Mouse (Mus musculus) intestine, embryonic 14.5 days (tissue): ENCODE measurements around the gene Cab39l. TPM values are rescaled to one million over a fixed set of nuclear protein-coding genes. Genes with fewer than 3 reads are reported as not detected.
"Not testable (repeated sequence)": the region's sequence is repeated elsewhere in the genome, so short reads cannot be mapped to it uniquely, and the experiment has no call there.

Source experiments
- ATAC-seq: fragments of 200-750 bp; cut with Nextera tagmentation; replicated peaks from 2 replicates; pipeline ENCODE4 v1.8.0; 2017; ENCODE audit warnings: low read depth, moderate number of reproducible peaks, moderate TSS enrichment, moderate library complexity; ENCODE audit not compliant: low FRiP score, low TSS enrichment
- DNase-seq: peaks from one replicate; pipeline ENCODE4 v3.0.0-alpha.2; 2018; ENCODE audit warnings: low spot score
- H3K27ac ChIP-seq: fragments of 300-500 bp; sonication (generic); 2 replicates; pipeline ENCODE4 v1.5.1; 2014; ENCODE audit warnings: low read depth, mild to moderate bottlenecking, control low read depth
- H3K27me3 ChIP-seq: fragments of 300-500 bp; sonication (generic); replicated peaks from 2 replicates; pipeline ENCODE4 v1.6.1; 2014; ENCODE audit warnings: low read length, control low read depth; ENCODE audit not compliant: control insufficient read depth, insufficient read depth
- H3K36me3 ChIP-seq: fragments of 300-500 bp; sonication (generic); 2 replicates; pipeline ENCODE4 v1.6.1; 2014; ENCODE audit warnings: low read length, control low read depth; ENCODE audit not compliant: control insufficient read depth, insufficient read depth
- H3K4me1 ChIP-seq: fragments of 300-500 bp; sonication (generic); replicated peaks from 2 replicates; pipeline ENCODE4 v1.6.1; 2014; ENCODE audit warnings: low read length, control low read depth, mixed read lengths; ENCODE audit not compliant: control insufficient read depth, insufficient read depth
- H3K4me2 ChIP-seq: fragments of 300-500 bp; sonication (generic); 2 replicates; pipeline ENCODE4 v1.6.1; 2014; ENCODE audit warnings: low read length
- H3K4me3 ChIP-seq: fragments of 300-500 bp; sonication (generic); 2 replicates; pipeline ENCODE4 v1.5.1; 2014; ENCODE audit warnings: low read depth, low read length, control low read depth, mixed read lengths
- H3K9ac ChIP-seq: fragments of 300-500 bp; sonication (generic); 2 replicates; pipeline ENCODE4 v1.6.1; 2014; ENCODE audit warnings: mild to moderate bottlenecking, low read length
- H3K9me3 ChIP-seq: fragments of 300-500 bp; sonication (generic); 2 replicates; pipeline ENCODE4 v1.6.1; 2016; ENCODE audit warnings: low read length, control low read depth; ENCODE audit not compliant: control insufficient read depth
- WGBS: fragments of 180-500 bp; shearing (Covaris S2); extraction: QIAGEN DNeasy Blood & Tissue Kit; methylation state at CpG from one replicate; pipeline ENCODE4 v1.1.7; 2014; 5-methylcytosine and 5-hydroxymethylcytosine counted together
- polyA plus RNA-seq: library from polyadenylated mRNA; unstranded; fragments of >200 nt; fragmentation: Nextera tagmentation; extraction: Ambion mirVana; gene quantifications from 2 replicates; pipeline ENCODE4 v1.2.1, GENCODE M21; 2014

Cab39l gene
- 36.2 and 39.7 TPM in 2 replicates for polyA plus RNA-seq

GRCm38 (mm10) chr14:59440558-59441471, at the start of gene Cab39l, which contains the start of gene Setdb2:
TSS of gene Cab39l (plus strand) at chr14:59440972.
TSS of gene Setdb2 (minus strand) at chr14:59440884.
- H3K4me2 ChIP-seq: peak within 1 kb of the TSS; percentile 90
- ATAC-seq (peak; percentile 99), DNase-seq (peak; percentile 93)
- H3K9ac ChIP-seq: peak within 1 kb of the TSS; percentile 93
- H3K9me3 ChIP-seq: no peaks in the 10 kb centered on the region
- no peaks in the 10 kb centered on the region for H3K36me3 ChIP-seq
- peaks cover 10% of the 10 kb centered on the region for H3K4me1 ChIP-seq
- H3K27ac ChIP-seq: peak within 1 kb of the TSS; percentile 82
- H3K4me3 ChIP-seq: peak within 1 kb of the TSS; percentile 87
- H3K27me3 ChIP-seq: no peaks in the 10 kb centered on the region
- under 1% methylated on average over 64 of the region's 66 CpGs for WGBS

DNA sequence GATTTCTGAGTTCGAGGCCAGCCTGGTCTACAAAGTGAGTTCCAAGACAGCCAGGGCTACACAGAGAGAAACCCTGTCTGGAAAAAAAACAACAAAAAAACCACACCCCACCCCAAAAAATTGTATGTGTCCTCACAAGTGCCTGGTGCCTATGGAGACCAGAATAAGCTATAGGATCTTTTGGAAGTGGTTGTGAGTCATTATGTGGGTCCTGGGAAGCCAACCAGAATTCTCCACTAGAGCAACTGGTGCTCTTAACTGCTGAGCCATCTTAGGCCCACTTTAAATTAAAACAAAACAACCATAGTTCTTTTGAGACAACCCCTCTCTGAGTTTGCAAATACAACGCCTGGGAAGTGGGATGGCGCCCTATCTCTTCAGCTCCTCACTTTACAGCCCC, 45.5 kb upstream of the Cab39l start, which contains the start of gene Phf11c:
TSS of gene Phf11c (minus strand) at position 101 of the 400 bp plus-strand sequence.
- Histone ChIP-seq H3K9ac (no peak within 1 kb of the TSS), H3K36me3 (no peaks in the 10 kb centered on the region; the same call in 1 of the 2 replicates), H3K27me3 (no peaks in the 10 kb centered on the region), H3K4me1 (no peaks in the 10 kb centered on the region), H3K27ac (no peak within 1 kb of the TSS), H3K4me2 (no peak within 1 kb of the TSS), H3K4me3 (no peak within 1 kb of the TSS), H3K9me3 (no peaks in the 10 kb centered on the region)
- no peak for ATAC-seq
- 81% methylated on average over 3 of the region's 3 CpGs for WGBS
- DNase-seq: no peak

DNA sequence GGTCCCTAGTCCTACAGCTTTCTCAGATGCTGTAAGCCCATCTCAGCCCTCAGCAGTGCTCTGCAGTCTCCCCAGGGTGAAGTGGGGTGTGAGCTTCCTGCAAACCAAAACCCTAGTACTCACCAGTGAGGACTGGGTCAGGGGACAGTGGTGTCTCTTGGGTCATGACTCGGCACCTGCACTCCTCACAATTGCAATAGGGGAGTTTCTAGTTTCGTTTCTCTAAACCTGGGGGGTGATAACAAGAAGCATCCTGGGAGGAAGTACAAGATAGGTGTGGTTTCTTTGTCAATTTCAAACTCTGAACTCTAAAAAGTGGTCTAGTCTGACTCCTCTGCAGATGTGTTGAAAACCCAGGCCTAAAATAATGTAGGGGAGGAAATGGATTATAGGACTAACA, 43.8 kb upstream of the Cab39l start:
- H3K4me1 ChIP-seq: no peaks in the 10 kb centered on the region
- H3K27ac ChIP-seq: no peak overlapping the region
- H3K36me3 ChIP-seq: peaks cover 4% of the 10 kb centered on the region
- 84% methylated on average over 2 of the region's 2 CpGs for WGBS
- no peaks in the 10 kb centered on the region for H3K9me3 ChIP-seq
- no peak overlapping the region for H3K4me3 ChIP-seq
- no peak overlapping the region for H3K9ac ChIP-seq
- H3K4me2 ChIP-seq: no peak overlapping the region
- no peaks in the 10 kb centered on the region for H3K27me3 ChIP-seq
- DNase-seq: no peak
- no peak for ATAC-seq

DNA sequence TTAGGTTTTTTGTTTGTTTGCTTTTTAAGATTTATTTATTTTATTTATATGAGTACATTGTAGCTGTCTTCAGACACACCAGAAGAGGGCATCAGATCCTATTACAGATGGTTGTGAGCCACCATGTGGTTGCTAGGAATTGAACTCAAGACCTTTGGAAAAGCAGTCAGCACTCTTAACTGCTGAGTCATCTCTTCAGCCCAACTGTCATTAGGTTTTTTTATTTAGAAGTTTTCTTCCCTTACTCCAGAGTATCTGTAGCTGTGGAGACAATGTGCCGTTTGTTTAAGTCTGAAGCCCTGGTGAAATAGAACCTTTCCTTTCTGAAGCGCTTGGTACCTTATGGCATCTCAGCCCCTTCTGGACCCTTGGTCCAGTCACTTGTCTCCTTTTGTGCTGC, 25.8 kb upstream of the Cab39l start:
- 89% methylated on average over 2 of the region's 2 CpGs for WGBS

GRCm38 (mm10) chr14:59418171-59418570, 22.6 kb upstream of the Cab39l start:
- no peak overlapping the region for H3K4me3 ChIP-seq
- no peaks in the 10 kb centered on the region for H3K9me3 ChIP-seq
- H3K36me3 ChIP-seq: peaks cover 37% of the 10 kb centered on the region
- ATAC-seq (no peak), DNase-seq (no peak)
- no peaks in the 10 kb centered on the region for H3K4me1 ChIP-seq
- 85% methylated on average over 4 of the region's 4 CpGs for WGBS
- H3K27ac ChIP-seq: no peak overlapping the region
- H3K27me3 ChIP-seq: no peaks in the 10 kb centered on the region
- H3K4me2 ChIP-seq: no peak overlapping the region
- H3K9ac ChIP-seq: no peak overlapping the region

More for the DNA sequence above, 25.8 kb upstream of the Cab39l start:
- ATAC-seq, H3K9ac ChIP-seq, H3K4me1 ChIP-seq, H3K9me3 ChIP-seq, H3K4me3 ChIP-seq, H3K27ac ChIP-seq, H3K27me3 ChIP-seq, DNase-seq, H3K4me2 ChIP-seq: not testable (repeated sequence)
- H3K36me3 ChIP-seq: peaks cover 35% of the 10 kb centered on the region

GRCm38 (mm10) chr14:59422912-59423663, 17.7 kb upstream of the Cab39l start:
- no peak overlapping the region for H3K4me3 ChIP-seq
- H3K27me3 ChIP-seq: no peaks in the 10 kb centered on the region
- 88% methylated on average over 11 of the region's 11 CpGs for WGBS
- no peak overlapping the region for H3K27ac ChIP-seq
- no peak overlapping the region for H3K4me2 ChIP-seq
- no peaks in the 10 kb centered on the region for H3K4me1 ChIP-seq
- H3K9me3 ChIP-seq: no peaks in the 10 kb centered on the region
- ATAC-seq (no peak), DNase-seq (no peak)
- H3K36me3 ChIP-seq: peaks cover 11% of the 10 kb centered on the region
- no peak overlapping the region for H3K9ac ChIP-seq

DNA sequence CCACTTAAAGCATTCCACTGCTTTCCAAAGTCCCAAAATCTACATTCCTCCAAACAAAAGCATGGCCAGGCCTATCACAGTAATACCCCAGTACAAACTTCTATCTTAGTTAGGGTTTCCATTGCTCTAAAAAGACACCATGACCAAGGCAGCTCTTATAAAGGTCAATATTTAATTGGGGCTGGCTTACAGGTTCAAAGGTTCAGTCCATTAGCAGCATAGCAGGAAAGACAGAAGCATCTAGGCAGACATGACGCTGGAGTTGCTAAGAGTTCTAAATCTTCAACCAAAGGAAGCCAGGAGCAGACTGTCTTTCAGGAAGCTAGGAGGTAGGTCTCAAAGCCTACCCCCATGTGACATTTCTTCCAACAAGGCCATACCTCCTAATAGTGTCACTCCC, 10.2 kb upstream of the Cab39l start:
- H3K27me3 ChIP-seq: no peaks in the 10 kb centered on the region
- no peaks in the 10 kb centered on the region for H3K4me1 ChIP-seq
- 83% methylated on average over 1 of the region's 1 CpGs for WGBS
- ATAC-seq: no peak
- DNase-seq: no peak
- H3K9me3 ChIP-seq: no peaks in the 10 kb centered on the region
- H3K4me3 ChIP-seq: no peak overlapping the region
- no peak overlapping the region for H3K27ac ChIP-seq
- no peak overlapping the region for H3K4me2 ChIP-seq
- 0 out of 2 replicates have a peak, but pooled peaks cover 3% of the 10 kb centered on the region for H3K36me3 ChIP-seq
- no peak overlapping the region for H3K9ac ChIP-seq

GRCm38 (mm10) chr14:59433902-59434301, 6.9 kb upstream of the Cab39l start:
- ATAC-seq (no peak), DNase-seq (no peak)
- H3K4me1 ChIP-seq: no peaks in the 10 kb centered on the region
- no peaks in the 10 kb centered on the region for H3K9me3 ChIP-seq
- H3K27ac ChIP-seq: no peak overlapping the region
- no peaks in the 10 kb centered on the region for H3K27me3 ChIP-seq
- H3K36me3 ChIP-seq: 0 out of 2 replicates have a peak, but pooled peaks cover 1% of the 10 kb centered on the region
- WGBS: 64% methylated on average over 2 of the region's 2 CpGs
- no peak overlapping the region for H3K4me3 ChIP-seq
- no peak overlapping the region for H3K9ac ChIP-seq
- H3K4me2 ChIP-seq: no peak overlapping the region
